19 mouse cellular contexts compared by ENCODE assay signal in the genomic region with DNA sequence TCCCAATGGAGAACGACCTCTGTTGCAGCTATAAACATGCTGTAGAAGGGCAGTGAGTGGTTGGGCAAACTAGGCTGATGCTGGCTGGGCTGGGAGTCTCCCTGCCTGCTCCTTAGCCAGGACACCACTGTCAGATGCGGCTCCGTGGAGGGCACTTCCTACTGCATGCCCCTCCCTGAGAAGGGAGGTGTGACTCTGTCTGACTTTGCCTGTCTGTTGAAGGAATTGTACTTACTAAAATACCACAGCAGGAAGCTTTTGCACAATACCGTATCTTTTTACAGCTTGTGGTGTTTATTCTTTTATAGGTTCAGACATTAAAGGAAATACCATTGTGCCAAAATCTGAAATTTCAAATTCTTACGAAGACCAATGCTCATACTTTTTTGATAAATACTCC. TPM values are rescaled to one million over a fixed set of nuclear protein-coding genes. Genes with fewer than 3 reads are reported as not detected.
DNase-seq lines count a peak whose midpoint lies in the region; ATAC-seq and TF ChIP-seq lines count a peak whose summit lies in the region.
"Had no signal": no experiment of that assay in that cellular context is flagged by ENCODE, and none has a peak within 500 bp of the region (broad histone marks: within the 10 kb centered on the region; RNA-seq: fewer than 3 reads in every experiment).

No protein-coding gene starts in this region.

- peaks cover 4% of the 10 kb centered on the region; the same call in 1 of the 2 replicates for H3K4me1 ChIP-seq in thymus, adult 2 months (replicated peaks; ENCODE audit: control insufficient read depth, insufficient read depth, low read length)
- H3K4me1 ChIP-seq in bone marrow macrophage, adult 2 months (ENCODE audit: control insufficient read depth, insufficient read depth, low read length) = peaks cover 41% of the 10 kb centered on the region
- H3K4me1 ChIP-seq in kidney, embryonic 14.5 days (ENCODE audit: control insufficient read depth, insufficient read depth, low read length) = no peaks in the 10 kb centered on the region
- H3K4me1 ChIP-seq: embryonic facial prominence, embryonic 12.5 days; forebrain, embryonic 15.5 days; heart, embryonic 12.5 days; hindbrain, embryonic 15.5 days had no signal

- H3K27me3 ChIP-seq in thymus, adult 2 months (ENCODE audit: control insufficient read depth, insufficient read depth, low read length) = no peaks in the 10 kb centered on the region
- H3K27me3 ChIP-seq in kidney, embryonic 14.5 days (ENCODE audit: control insufficient read depth, insufficient read depth, low read length) = no peaks in the 10 kb centered on the region
- H3K27me3 ChIP-seq: embryonic facial prominence, embryonic 12.5 days; forebrain, embryonic 15.5 days; hindbrain, embryonic 15.5 days had no signal

- no peaks in the 10 kb centered on the region for H3K79me2 ChIP-seq in macrophage (ENCODE audit: inconsistent target)

- WGBS in thymus, adult 2 months = 33% methylated on average over 5 of the region's 5 CpGs
- WGBS in macrophage (ENCODE audit: missing documents) = 8% methylated on average over 5 of the region's 5 CpGs
- 52% methylated on average over 5 of the region's 5 CpGs for WGBS in kidney, embryonic 14.5 days

- H3K36me3 ChIP-seq in thymus, adult 2 months (ENCODE audit: control insufficient read depth, insufficient read depth, low read length) = peaks cover 3% of the 10 kb centered on the region; the same call in 1 of the 2 replicates
- H3K36me3 ChIP-seq in macrophage (ENCODE audit: inconsistent target) = peaks cover 31% of the 10 kb centered on the region
- H3K36me3 ChIP-seq in kidney, embryonic 14.5 days (ENCODE audit: control insufficient read depth, insufficient read depth, low read length) = no peaks in the 10 kb centered on the region
- H3K36me3 ChIP-seq: G1E had no signal

- DNase-seq in thymus, postnatal 14 days = peak; percentile 25
- no peak for DNase-seq in thymus, adult 2 months
- DNase-seq in monocyte, adult 2 months (ENCODE audit: low read depth in 1 of 2, low spot score in 2 of 2) = peak; percentile 31 to 53
- no peak for DNase-seq in adrenal gland, postnatal 4 days (ENCODE audit: low spot score in 2 of 2)
- no peak for DNase-seq in testis, postnatal 10 days (ENCODE audit: low spot score)
- DNase-seq: adrenal gland, postnatal 10 days; cerebellum, adult 2 months; cerebellum, postnatal 10 days; gastrocnemius, postnatal 36 days; heart, adult 2 months had no signal

- TF ChIP-seq CTCF in thymus, adult 2 months (IDR thresholded peaks at IDR 0.05; ENCODE audit: borderline replicate concordance, control insufficient read depth, extremely low read depth, insufficient read depth, low read length, poor library complexity) = no peak
- TF ChIP-seq CTCF in bone marrow macrophage, adult 2 months (IDR thresholded peaks at IDR 0.05; ENCODE audit: low read depth, low read length) = no peak

- no peak overlapping the region for H3K4me2 ChIP-seq in kidney, embryonic 14.5 days (replicated peaks; ENCODE audit: low read depth, low read length)
- H3K4me2 ChIP-seq: embryonic facial prominence, embryonic 12.5 days; forebrain, embryonic 15.5 days; heart, embryonic 12.5 days; hindbrain, embryonic 15.5 days had no signal

- H3K9me3 ChIP-seq in kidney, embryonic 14.5 days (ENCODE audit: control insufficient read depth, low read length) = no peaks in the 10 kb centered on the region
- H3K9me3 ChIP-seq: embryonic facial prominence, embryonic 12.5 days; forebrain, embryonic 15.5 days; G1E; heart, embryonic 12.5 days; hindbrain, embryonic 15.5 days had no signal

- TF ChIP-seq POLR2A in thymus, adult 2 months (IDR thresholded peaks at IDR 0.05; ENCODE audit: control insufficient read depth, extremely low read depth, insufficient read depth, low read length, poor library complexity) = no peak
- no peak for TF ChIP-seq POLR2A in bone marrow macrophage, adult 2 months (IDR thresholded peaks at IDR 0.05; ENCODE audit: borderline replicate concordance, low read depth, low read length)

- H3K4me3 ChIP-seq in thymus, adult 2 months (ENCODE audit: control insufficient read depth, insufficient read depth, low read length) = no peak overlapping the region
- no peak overlapping the region for H3K4me3 ChIP-seq in bone marrow macrophage, adult 2 months (ENCODE audit: insufficient read depth, low read length)
- H3K4me3 ChIP-seq in macrophage (ENCODE audit: inconsistent target) = no peak overlapping the region
- H3K4me3 ChIP-seq in kidney, embryonic 14.5 days (ENCODE audit: low read length) = no peak overlapping the region
- H3K4me3 ChIP-seq: embryonic facial prominence, embryonic 12.5 days; forebrain, embryonic 15.5 days; heart, adult 2 months; heart, embryonic 12.5 days; hindbrain, embryonic 15.5 days had no signal

- H3K27ac ChIP-seq in thymus, adult 2 months (ENCODE audit: control insufficient read depth, insufficient read depth, low read length) = no peak overlapping the region
- peak overlapping the region; percentile 80 for H3K27ac ChIP-seq in bone marrow macrophage, adult 2 months (ENCODE audit: insufficient read depth, low read depth, low read length)
- H3K27ac ChIP-seq in macrophage = peak overlapping the region; percentile 79
- H3K27ac ChIP-seq in kidney, embryonic 14.5 days (ENCODE audit: low read depth, low read length) = no peak overlapping the region
- H3K27ac ChIP-seq: embryonic facial prominence, embryonic 12.5 days; forebrain, embryonic 15.5 days; heart, adult 2 months; hindbrain, embryonic 15.5 days had no signal

- ATAC-seq in kidney, embryonic 14.5 days (ENCODE audit: low FRiP score, low TSS enrichment) = no peak
- ATAC-seq: CD4-positive, CD25-positive, alpha-beta regulatory T cell, adult 4 months; forebrain, embryonic 15.5 days had no signal

- no peak overlapping the region for H3K9ac ChIP-seq in kidney, embryonic 14.5 days (ENCODE audit: low read depth, low read length)
- H3K9ac ChIP-seq: embryonic facial prominence, embryonic 12.5 days; forebrain, embryonic 15.5 days; heart, embryonic 12.5 days; hindbrain, embryonic 15.5 days had no signal

RNA-seq across cellular contexts. Expression of gene Dop1b, which starts 40.1 kb away (rescaled TPM):
- 59.3 and 60.6 TPM in 2 replicates for polyA plus RNA-seq in thymus, adult 2 months (2012; rRNA removed)
- 47.2 and 58.5 TPM in 2 replicates for polyA plus RNA-seq in bone marrow macrophage, adult 2 months (2012; ENCODE audit: insufficient read depth, insufficient read length, missing spikeins)
- 100 to 1,000 TPM; 102 to 263 (median 143) TPM for total RNA-seq in macrophage (2018; cell fraction: chromatin; rRNA removed)
- total RNA-seq in macrophage (2018; cell fraction: cytosol; rRNA removed) = 10 to 100 TPM; 29.1 to 56.1 (median 36.6) TPM
- total RNA-seq in macrophage (2018; cell fraction: nucleus; rRNA removed) = 100 to 1,000 TPM in 7 of 26 experiments, 10 to 100 TPM in 19; 58.1 to 121 (median 88.9) TPM
- 22.6 to 30.7 TPM (median 29.9 TPM) in 3 replicates for polyA plus RNA-seq in macrophage (2018)
- 10 to 100 TPM; 27.6 to 34.0 TPM for total RNA-seq in adrenal gland, postnatal 4 days (2021)
- 21.4 and 21.6 TPM in 2 replicates for polyA plus RNA-seq in kidney, embryonic 14.5 days (2014; fragmentation: Nextera tagmentation; extraction: Ambion mirVana)

Comparison
In these comparisons a context has a peak if more than half of its experiments do, and no peak if none do; other contexts are left out.
1. DNase-seq: peak in thymus, postnatal 14 days (single experiment) and monocyte, adult 2 months (2 of 2); none in thymus, adult 2 months (single experiment), adrenal gland, postnatal 4 days (0 of 2) and testis, postnatal 10 days (single experiment).
2. H3K27ac ChIP-seq: peak in bone marrow macrophage, adult 2 months (single experiment) and macrophage (single experiment); none in thymus, adult 2 months (single experiment) and kidney, embryonic 14.5 days (single experiment).